Mouse (Mus musculus) kidney, adult 2 months (tissue): Measurements from ENCODE around the gene Mmp10. TPM values are rescaled to one million over a fixed set of nuclear protein-coding genes. Genes with fewer than 3 reads are reported as not detected.

Experiments
- DNase-seq: peaks from one replicate; pipeline ENCODE4 v3.0.0; 2021
- H3K27ac ChIP-seq: fragments of 200-500 bp; 2 replicates; pipeline ENCODE4 v1.5.1; 2012; ENCODE audit warnings: low read depth, low read length, control low read depth, inconsistent platforms; ENCODE audit not compliant: insufficient read depth
- H3K27me3 ChIP-seq: fragments of 200-500 bp; replicated peaks from 2 replicates; pipeline ENCODE4 v1.6.1; 2012; ENCODE audit warnings: mild to moderate bottlenecking, moderate library complexity, low read length, inconsistent platforms; ENCODE audit not compliant: control insufficient read depth, insufficient read depth
- H3K36me3 ChIP-seq: fragments of 200-500 bp; 2 replicates; pipeline ENCODE4 v1.6.1; 2012; ENCODE audit warnings: mild to moderate bottlenecking, moderate library complexity, low read length, inconsistent platforms; ENCODE audit not compliant: control insufficient read depth, insufficient read depth
- H3K4me1 ChIP-seq: fragments of 200-500 bp; 2 replicates; pipeline ENCODE4 v1.6.1; 2011; ENCODE audit warnings: low read length; ENCODE audit not compliant: control insufficient read depth, insufficient read depth
- H3K4me3 ChIP-seq: fragments of 200-500 bp; 2 replicates; pipeline ENCODE4 v1.5.1; 2011; ENCODE audit warnings: mild to moderate bottlenecking, low read depth, low read length, control low read depth; ENCODE audit not compliant: insufficient read depth
- CTCF ChIP-seq: fragments of 200-500 bp; conservative IDR thresholded peaks from 2 replicates; pipeline ENCODE4 v1.5.1; 2011; ENCODE audit warnings: low read depth, mild to moderate bottlenecking, control low read depth, low read length, moderate library complexity, mixed read lengths; ENCODE audit not compliant: insufficient read depth, insufficient read length
- POLR2A ChIP-seq: fragments of 200-500 bp; IDR thresholded peaks from one replicate; pipeline ENCODE4 v1.6.1; 2011; ENCODE audit warnings: low read depth, low read length, control low read depth
- WGBS: fragments of 180-500 bp; shearing (Covaris S2); methylation state at CpG from one replicate; pipeline ENCODE4 v1.1.7; 2018; 5-methylcytosine and 5-hydroxymethylcytosine counted together
- polyA plus RNA-seq: library from polyadenylated mRNA; depleted of rRNA; stranded (reverse); fragments of >200 nt; gene quantifications from 2 replicates; pipeline ENCODE4 v1.2.3, GENCODE M21; 2012; rRNA removed

Mmp10 gene
- polyA plus RNA-seq, result not detected in 2 replicates

GRCm38 (mm10) chr9:7502051-7502450 is at the start of gene Mmp10:
Gene Mmp10, plus strand, starts transcription at chr9:7502352.
- DNase-seq, result no peak
- 69% methylated on average over 3 of the region's 3 CpGs for WGBS
- no peak within 1 kb of the TSS for H3K4me3 ChIP-seq
- no peak within 1 kb of the TSS for H3K27ac ChIP-seq
- H3K36me3 ChIP-seq, result no peaks in the 10 kb centered on the region
- no peaks in the 10 kb centered on the region for H3K27me3 ChIP-seq
- no peaks in the 10 kb centered on the region for H3K4me1 ChIP-seq
- TF ChIP-seq CTCF (no peak), POLR2A (no peak)

DNA sequence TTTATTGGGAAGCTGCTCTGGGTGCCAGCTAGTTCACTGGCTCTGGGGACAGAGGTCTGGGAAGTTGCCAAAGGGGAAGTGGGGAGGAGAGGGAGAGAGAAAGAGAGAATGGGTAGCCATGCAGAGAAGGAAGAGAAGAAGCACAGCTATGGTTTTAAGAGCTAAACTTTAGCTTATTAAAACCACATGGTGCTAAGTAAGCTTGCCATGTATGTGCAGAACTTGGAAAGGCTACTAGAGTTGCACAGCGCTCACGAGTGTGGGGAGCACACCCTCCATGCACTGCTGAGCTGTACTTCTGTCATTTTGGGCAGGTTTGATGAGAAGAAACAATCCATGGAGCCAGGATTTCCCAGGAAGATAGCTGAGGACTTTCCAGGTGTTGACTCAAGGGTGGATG is 48.9 kb upstream of the Mmp10 start:
- TF ChIP-seq CTCF (no peak), POLR2A (no peak)
- no peak overlapping the region for H3K27ac ChIP-seq
- H3K36me3 ChIP-seq, result no peaks in the 10 kb centered on the region
- no peaks in the 10 kb centered on the region for H3K4me1 ChIP-seq
- no peaks in the 10 kb centered on the region for H3K27me3 ChIP-seq
- DNase-seq, result no peak
- no peak overlapping the region for H3K4me3 ChIP-seq
- WGBS, result 74% methylated on average over 2 of the region's 2 CpGs

DNA sequence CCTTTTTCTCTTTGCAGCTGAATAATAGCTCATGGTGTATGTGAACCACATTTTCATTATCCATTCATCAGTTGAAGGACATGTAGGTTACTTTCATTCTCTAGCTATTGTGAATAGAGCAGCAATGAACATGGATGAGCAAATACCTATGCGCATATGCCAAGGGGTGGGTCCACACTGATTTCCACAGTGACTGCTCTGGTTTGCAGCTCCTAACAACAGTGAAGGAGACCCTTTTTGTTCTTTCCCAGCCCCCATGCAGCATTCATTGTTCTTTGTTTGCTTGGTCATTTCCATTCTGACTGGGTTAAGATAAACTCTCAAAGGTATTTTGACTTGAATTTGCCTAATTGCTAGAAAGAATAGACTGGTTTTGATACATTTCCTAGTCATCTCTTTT is 31.9 kb upstream of the Mmp10 start:
- DNase-seq, result no peak
- H3K27me3 ChIP-seq, result no peaks in the 10 kb centered on the region
- H3K4me1 ChIP-seq, result no peaks in the 10 kb centered on the region
- no peak overlapping the region for H3K27ac ChIP-seq
- 97% methylated on average over 1 of the region's 1 CpGs for WGBS
- H3K4me3 ChIP-seq, result no peak overlapping the region
- no peaks in the 10 kb centered on the region for H3K36me3 ChIP-seq
- TF ChIP-seq POLR2A (no peak), CTCF (no peak)

GRCm38 (mm10) chr9:7483684-7484394 is 18.3 kb upstream of the Mmp10 start:
- TF ChIP-seq CTCF, result no peak
- no peak for TF ChIP-seq POLR2A
- Histone ChIP-seq H3K27me3 (no peaks in the 10 kb centered on the region), H3K4me1 (no peaks in the 10 kb centered on the region), H3K36me3 (no peaks in the 10 kb centered on the region), H3K4me3 (no peak overlapping the region), H3K27ac (no peak overlapping the region)
- DNase-seq, result no peak
- 30% methylated on average over 5 of the region's 5 CpGs for WGBS

GRCm38 (mm10) chr9:7501138-7501537 is 1.0 kb upstream of the Mmp10 start:
- Histone ChIP-seq H3K4me1 (no peaks in the 10 kb centered on the region), H3K27me3 (no peaks in the 10 kb centered on the region), H3K36me3 (no peaks in the 10 kb centered on the region), H3K4me3 (no peak overlapping the region), H3K27ac (no peak overlapping the region)
- TF ChIP-seq POLR2A (no peak), CTCF (no peak)
- WGBS, result 74% methylated on average over 3 of the region's 3 CpGs
- no peak for DNase-seq

- no peaks in the 10 kb centered on the region for H3K36me3 ChIP-seq
- H3K4me3 ChIP-seq, result no peak overlapping the region
- no peak for TF ChIP-seq CTCF
- no peak for TF ChIP-seq POLR2A
- no peak overlapping the region for H3K27ac ChIP-seq
- WGBS, result 45% methylated on average over 7 of the region's 7 CpGs
- no peaks in the 10 kb centered on the region for H3K4me1 ChIP-seq
- DNase-seq, result no peak
- no peaks in the 10 kb centered on the region for H3K27me3 ChIP-seq
These were observed 5.2 kb downstream of the Mmp10 start for GRCm38 (mm10) chr9:7507321-7507876.

- TF ChIP-seq POLR2A, result no peak
- TF ChIP-seq CTCF, result no peak
- 41% methylated on average over 10 of the region's 10 CpGs for WGBS
- no peaks in the 10 kb centered on the region for H3K36me3 ChIP-seq
- no peak for DNase-seq
- no peaks in the 10 kb centered on the region for H3K27me3 ChIP-seq
- no peak overlapping the region for H3K27ac ChIP-seq
- H3K4me3 ChIP-seq, result no peak overlapping the region
- H3K4me1 ChIP-seq, result no peaks in the 10 kb centered on the region
These were observed 7.6 kb downstream of the Mmp10 start for GRCm38 (mm10) chr9:7509619-7510233.
